8 mouse cellular contexts compared by ENCODE assay signal in the genomic region with DNA sequence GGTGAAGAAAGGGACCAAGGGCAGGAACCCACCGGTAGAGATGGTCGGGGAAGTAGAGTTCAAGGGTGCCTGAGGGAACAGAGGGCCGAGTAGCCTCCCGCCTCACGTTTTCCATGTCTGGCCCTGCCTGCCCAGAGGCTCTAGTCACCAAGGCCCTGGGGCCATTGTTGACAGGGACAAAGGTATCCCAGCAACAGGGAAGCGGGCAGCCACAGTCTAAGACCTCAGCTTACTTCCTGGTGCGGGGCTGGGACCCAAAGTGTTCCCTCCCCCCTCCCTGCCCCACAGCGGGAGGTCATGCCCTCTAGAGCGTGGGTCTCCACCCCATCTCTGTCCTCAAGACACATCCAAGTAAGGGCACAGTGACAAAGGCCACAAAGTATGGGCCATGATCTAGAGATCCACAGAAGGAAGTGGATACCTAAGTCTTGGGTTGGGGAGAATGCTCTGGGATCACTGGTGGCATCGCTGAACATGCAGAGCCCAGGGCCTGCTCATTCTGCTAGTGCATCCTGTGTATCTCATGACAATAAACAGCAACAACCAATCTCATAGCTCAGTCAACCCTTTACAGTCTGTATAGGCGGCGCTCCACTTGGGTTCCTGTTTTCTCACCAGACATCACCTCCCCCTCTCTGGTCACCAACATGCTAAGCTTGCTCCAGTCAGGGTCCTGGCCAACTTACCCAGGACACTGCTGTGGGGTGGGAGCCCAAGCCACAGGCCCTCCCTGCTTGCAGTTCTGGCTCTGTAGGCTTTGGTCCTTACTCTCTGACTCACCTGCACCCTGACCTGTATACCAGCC. TPM values are rescaled to one million over a fixed set of nuclear protein-coding genes. Genes with fewer than 3 reads are reported as not detected.
DNase-seq lines count a peak whose midpoint lies in the region; ATAC-seq lines count a peak whose summit lies in the region.

Gene 4930404N11Rik (minus strand): TSS at position 145 of the 805 bp plus-strand sequence.

- no peak for DNase-seq in heart, adult 9 months (ENCODE audit: low spot score in 2 of 2)
- DNase-seq in hindbrain, embryonic 14.5 days (ENCODE audit: low spot score) = no peak
- peak; percentile 84 for DNase-seq in midbrain, embryonic 10.5 days (ENCODE audit: low spot score)
- DNase-seq in left cerebral cortex, postnatal 14 days (ENCODE audit: low spot score in 2 of 2) = no peak
- DNase-seq in cerebellum, postnatal 4 days (ENCODE audit: low spot score in 2 of 2) = no peak
- no peak for DNase-seq in gastrocnemius, postnatal 4 days (ENCODE audit: low spot score in 2 of 2)

- peak within 1 kb of the TSS; percentile 33 for H3K4me3 ChIP-seq in heart, embryonic 11.5 days (ENCODE audit: low read depth, low read length)
- H3K4me3 ChIP-seq in hindbrain, embryonic 14.5 days (replicated peaks; ENCODE audit: low read length) = peak within 1 kb of the TSS; percentile 19; the same call in 1 of the 2 replicates
- peak within 1 kb of the TSS; percentile 52 for H3K4me3 ChIP-seq in midbrain, embryonic 10.5 days

- no peak for ATAC-seq in heart, embryonic 11.5 days (replicated peaks; ENCODE audit: insufficient number of reproducible peaks, low FRiP score, low TSS enrichment)
- ATAC-seq in common myeloid progenitor, adult 5-6 weeks (replicated peaks; ENCODE audit: low read depth, poor library complexity, severe bottlenecking) = peak; percentile 29
- ATAC-seq in hindbrain, embryonic 14.5 days (ENCODE audit: low FRiP score) = no peak

- H3K4me2 ChIP-seq in heart, embryonic 11.5 days = peak within 1 kb of the TSS; percentile 69
- peak within 1 kb of the TSS; percentile 45 for H3K4me2 ChIP-seq in hindbrain, embryonic 14.5 days (replicated peaks)

- H3K9me3 ChIP-seq in heart, embryonic 11.5 days (replicated peaks; ENCODE audit: control insufficient read depth, low read length) = no peaks in the 10 kb centered on the region
- H3K9me3 ChIP-seq in hindbrain, embryonic 14.5 days (ENCODE audit: control insufficient read depth, low read length) = no peaks in the 10 kb centered on the region
- H3K9me3 ChIP-seq in midbrain, embryonic 10.5 days (replicated peaks) = no peaks in the 10 kb centered on the region

- intact Hi-C loops in left cerebral cortex, postnatal 14 days (cut with DNase I) = no loop called here

- 29% methylated on average over 12 of the region's 12 CpGs for WGBS in heart, embryonic 11.5 days (ENCODE audit: insufficient replicate concordance)
- 16% methylated on average over 12 of the region's 12 CpGs for WGBS in hindbrain, embryonic 14.5 days
- WGBS in midbrain, embryonic 10.5 days = 21% methylated on average over 12 of the region's 12 CpGs

- H3K4me1 ChIP-seq in heart, embryonic 11.5 days (ENCODE audit: control insufficient read depth, insufficient read depth, low read length) = peaks cover 52% of the 10 kb centered on the region
- peaks cover 18% of the 10 kb centered on the region for H3K4me1 ChIP-seq in hindbrain, embryonic 14.5 days (replicated peaks; ENCODE audit: control insufficient read depth, insufficient read depth, low read length)
- H3K4me1 ChIP-seq in midbrain, embryonic 10.5 days = peaks cover 72% of the 10 kb centered on the region

- H3K27me3 ChIP-seq in heart, embryonic 11.5 days (ENCODE audit: control insufficient read depth, insufficient read depth, low read length) = no peaks in the 10 kb centered on the region
- peaks cover 21% of the 10 kb centered on the region for H3K27me3 ChIP-seq in hindbrain, embryonic 14.5 days (ENCODE audit: control insufficient read depth, insufficient read depth, low read length)
- H3K27me3 ChIP-seq in midbrain, embryonic 10.5 days (ENCODE audit: low read depth, poor library complexity, severe bottlenecking) = peaks cover 33% of the 10 kb centered on the region

- peak within 1 kb of the TSS; percentile 56 for H3K9ac ChIP-seq in heart, embryonic 11.5 days (ENCODE audit: low read depth, low read length)
- peak within 1 kb of the TSS; percentile 40 for H3K9ac ChIP-seq in hindbrain, embryonic 14.5 days

- H3K36me3 ChIP-seq in heart, embryonic 11.5 days (ENCODE audit: control insufficient read depth, insufficient read depth, low read length) = peaks cover 40% of the 10 kb centered on the region
- peaks cover 51% of the 10 kb centered on the region for H3K36me3 ChIP-seq in hindbrain, embryonic 14.5 days (replicated peaks; ENCODE audit: control insufficient read depth, insufficient read depth)
- peaks cover 67% of the 10 kb centered on the region for H3K36me3 ChIP-seq in midbrain, embryonic 10.5 days

- peak within 1 kb of the TSS; percentile 25 for H3K27ac ChIP-seq in heart, embryonic 11.5 days (ENCODE audit: low read depth, low read length)
- H3K27ac ChIP-seq in hindbrain, embryonic 14.5 days = no peak within 1 kb of the TSS
- H3K27ac ChIP-seq in midbrain, embryonic 10.5 days (replicated peaks) = peak within 1 kb of the TSS; percentile 78

RNA-seq across cellular contexts. Expression of gene 4930404N11Rik, which starts in this region (rescaled TPM):
- 0.23 and 0.67 TPM in 2 replicates for polyA plus RNA-seq in heart, embryonic 11.5 days (2014; fragmentation: Nextera tagmentation; extraction: Ambion mirVana)
- 0.23 TPM in 1 of 2 replicates, not detected in the other for total RNA-seq in common myeloid progenitor, adult 5-6 weeks (2017)
- polyA plus RNA-seq in hindbrain, embryonic 14.5 days (2014; fragmentation: Nextera tagmentation; extraction: Ambion mirVana) = 0.30 and 0.59 TPM in 2 replicates
- 0.38 and 0.39 TPM in 2 replicates for polyA plus RNA-seq in midbrain, embryonic 10.5 days (2016; fragmentation: Nextera tagmentation; extraction: Ambion mirVana)
- 1 to 10 TPM in 1 of 2 experiments, under 1 TPM in 1; 0.93 to 1.3 TPM for total RNA-seq in left cerebral cortex, postnatal 14 days (2021)
- total RNA-seq in gastrocnemius, postnatal 4 days (2021) = 1 to 10 TPM; 1.7 to 1.8 TPM

Comparison
In these comparisons a context has a peak if more than half of its experiments do, and no peak if none do; other contexts are left out.
1. Peak in ATAC-seq in common myeloid progenitor, adult 5-6 weeks; RNA of the gene not detected or under 1 TPM.
2. Peak in DNase-seq, H3K4me3 ChIP-seq and H3K27ac ChIP-seq in midbrain, embryonic 10.5 days; RNA of the gene not detected or under 1 TPM.